Mouse (Mus musculus): ENCODE results near the gene Wdr5b. TPM values are rescaled to one million over a fixed set of nuclear protein-coding genes. Genes with fewer than 3 reads are reported as not detected.

The Wdr5b gene
- polyA plus RNA-seq, 1 experiment from 2014 or later: 13.0 TPM

GRCm38 (mm10) chr16:36079916-36080315, 38.9 kb downstream of the Wdr5b start:
- H3K27me3 ChIP-seq (ENCODE audit: control insufficient read depth, insufficient read depth, low read depth, low read length): no peaks in the 10 kb centered on the region
- no peak overlapping the region for H3K9ac ChIP-seq (ENCODE audit: low read depth, low read length)
- 0 out of 2 replicates have a peak, but pooled peaks cover 3% of the 10 kb centered on the region for H3K36me3 ChIP-seq (ENCODE audit: control insufficient read depth, insufficient read depth, low read length)
- no peak overlapping the region for H3K4me3 ChIP-seq (ENCODE audit: low read depth, low read length)
- H3K9me3 ChIP-seq (replicated peaks; ENCODE audit: control insufficient read depth, low read length, poor library complexity, severe bottlenecking): no peaks in the 10 kb centered on the region
- no peak overlapping the region for H3K4me2 ChIP-seq (ENCODE audit: low read length)
- no peak overlapping the region for H3K27ac ChIP-seq (ENCODE audit: low read length)
- no peaks in the 10 kb centered on the region for H3K4me1 ChIP-seq (ENCODE audit: control insufficient read depth, insufficient read depth, low read length)
- 96% methylated on average over 3 of the region's 3 CpGs for WGBS
- no peak for ATAC-seq

GRCm38 (mm10) chr16:36087846-36088245, 46.9 kb downstream of the Wdr5b start:
- Histone ChIP-seq H3K36me3 (ENCODE audit: control insufficient read depth, insufficient read depth, low read length) (peaks cover 9% of the 10 kb centered on the region; the same call in 1 of the 2 replicates), H3K27ac (ENCODE audit: low read length) (no peak overlapping the region), H3K9me3 (replicated peaks; ENCODE audit: control insufficient read depth, low read length, poor library complexity, severe bottlenecking) (no peaks in the 10 kb centered on the region), H3K27me3 (ENCODE audit: control insufficient read depth, insufficient read depth, low read depth, low read length) (no peaks in the 10 kb centered on the region), H3K9ac (ENCODE audit: low read depth, low read length) (no peak overlapping the region), H3K4me2 (ENCODE audit: low read length) (no peak overlapping the region), H3K4me3 (ENCODE audit: low read depth, low read length) (no peak overlapping the region), H3K4me1 (ENCODE audit: control insufficient read depth, insufficient read depth, low read length) (no peaks in the 10 kb centered on the region)
- WGBS: 91% methylated on average over 4 of the region's 4 CpGs
- ATAC-seq: no peak

GRCm38 (mm10) chr16:36089065-36089464, 48.1 kb downstream of the Wdr5b start:
- Histone ChIP-seq H3K4me1 (ENCODE audit: control insufficient read depth, insufficient read depth, low read length) (no peaks in the 10 kb centered on the region), H3K27me3 (ENCODE audit: control insufficient read depth, insufficient read depth, low read depth, low read length) (no peaks in the 10 kb centered on the region), H3K9ac (ENCODE audit: low read depth, low read length) (no peak overlapping the region), H3K4me3 (ENCODE audit: low read depth, low read length) (no peak overlapping the region), H3K27ac (ENCODE audit: low read length) (no peak overlapping the region), H3K36me3 (ENCODE audit: control insufficient read depth, insufficient read depth, low read length) (peaks cover 5% of the 10 kb centered on the region; the same call in 1 of the 2 replicates), H3K9me3 (replicated peaks; ENCODE audit: control insufficient read depth, low read length, poor library complexity, severe bottlenecking) (no peaks in the 10 kb centered on the region), H3K4me2 (ENCODE audit: low read length) (no peak overlapping the region)
- 89% methylated on average over 7 of the region's 7 CpGs for WGBS
- ATAC-seq: no peak

GRCm38 (mm10) chr16:36089850-36090616, 49.0 kb downstream of the Wdr5b start:
- H3K27ac ChIP-seq (ENCODE audit: low read length): no peak overlapping the region
- no peak overlapping the region for H3K9ac ChIP-seq (ENCODE audit: low read depth, low read length)
- H3K4me3 ChIP-seq (ENCODE audit: low read depth, low read length): no peak overlapping the region
- WGBS: 70% methylated on average over 8 of the region's 8 CpGs
- no peaks in the 10 kb centered on the region for H3K4me1 ChIP-seq (ENCODE audit: control insufficient read depth, insufficient read depth, low read length)
- no peak for ATAC-seq
- H3K9me3 ChIP-seq (replicated peaks; ENCODE audit: control insufficient read depth, low read length, poor library complexity, severe bottlenecking): no peaks in the 10 kb centered on the region
- H3K36me3 ChIP-seq (ENCODE audit: control insufficient read depth, insufficient read depth, low read length): peaks cover 5% of the 10 kb centered on the region; the same call in 1 of the 2 replicates
- H3K27me3 ChIP-seq (ENCODE audit: control insufficient read depth, insufficient read depth, low read depth, low read length): no peaks in the 10 kb centered on the region
- H3K4me2 ChIP-seq (ENCODE audit: low read length): no peak overlapping the region

GRCm38 (mm10) chr16:36090785-36091509, 50.0 kb downstream of the Wdr5b start:
- no peaks in the 10 kb centered on the region for H3K9me3 ChIP-seq (replicated peaks; ENCODE audit: control insufficient read depth, low read length, poor library complexity, severe bottlenecking)
- no peak overlapping the region for H3K4me3 ChIP-seq (ENCODE audit: low read depth, low read length)
- no peaks in the 10 kb centered on the region for H3K4me1 ChIP-seq (ENCODE audit: control insufficient read depth, insufficient read depth, low read length)
- peaks cover 5% of the 10 kb centered on the region; the same call in 1 of the 2 replicates for H3K36me3 ChIP-seq (ENCODE audit: control insufficient read depth, insufficient read depth, low read length)
- no peak overlapping the region for H3K27ac ChIP-seq (ENCODE audit: low read length)
- H3K4me2 ChIP-seq (ENCODE audit: low read length): no peak overlapping the region
- 85% methylated on average over 11 of the region's 11 CpGs for WGBS
- no peaks in the 10 kb centered on the region for H3K27me3 ChIP-seq (ENCODE audit: control insufficient read depth, insufficient read depth, low read depth, low read length)
- ATAC-seq: no peak
- H3K9ac ChIP-seq (ENCODE audit: low read depth, low read length): no peak overlapping the region

Other genes starting within 250 kb of the Wdr5b start
- 0.15 and 0.27 TPM in 2 replicates for gene Parp14, start 169.6 kb upstream of the Wdr5b start, polyA plus RNA-seq (2015; fragmentation: Nextera tagmentation; extraction: Ambion mirVana)
- 1.8 TPM in 2 replicates for gene Parp9, start 102.7 kb upstream of the Wdr5b start, polyA plus RNA-seq (2015; fragmentation: Nextera tagmentation; extraction: Ambion mirVana)
- 1.3 and 1.4 TPM in 2 replicates for gene Dtx3l, start 102.0 kb upstream of the Wdr5b start, polyA plus RNA-seq (2015; fragmentation: Nextera tagmentation; extraction: Ambion mirVana)
- gene Kpna1, start 62.4 kb upstream of the Wdr5b start, polyA plus RNA-seq (2015; fragmentation: Nextera tagmentation; extraction: Ambion mirVana): 85.1 and 91.0 TPM in 2 replicates
- gene Fam162a, start 30.4 kb downstream of the Wdr5b start, polyA plus RNA-seq (2015; fragmentation: Nextera tagmentation; extraction: Ambion mirVana): 131 and 137 TPM in 2 replicates
- 24.7 and 27.7 TPM in 2 replicates for gene Ccdc58, start 30.5 kb downstream of the Wdr5b start, polyA plus RNA-seq (2015; fragmentation: Nextera tagmentation; extraction: Ambion mirVana)
- gene Csta1, start 90.1 kb downstream of the Wdr5b start, polyA plus RNA-seq (2015; fragmentation: Nextera tagmentation; extraction: Ambion mirVana): not detected in 2 replicates
- 0.51 TPM in 1 of 2 replicates, not detected in the other for gene Stfa2l1, start 115.6 kb downstream of the Wdr5b start, polyA plus RNA-seq (2015; fragmentation: Nextera tagmentation; extraction: Ambion mirVana)
- gene Gm5483, start 143.0 kb downstream of the Wdr5b start, polyA plus RNA-seq (2015; fragmentation: Nextera tagmentation; extraction: Ambion mirVana): 0.67 TPM in 1 of 2 replicates, not detected in the other
- not detected in 2 replicates for gene Gm5416, start 169.2 kb downstream of the Wdr5b start, polyA plus RNA-seq (2015; fragmentation: Nextera tagmentation; extraction: Ambion mirVana)
- gene 2010005H15Rik, start 180.3 kb downstream of the Wdr5b start, polyA plus RNA-seq (2015; fragmentation: Nextera tagmentation; extraction: Ambion mirVana): not detected in 2 replicates
- gene Stfa1, start 235.8 kb downstream of the Wdr5b start, polyA plus RNA-seq (2015; fragmentation: Nextera tagmentation; extraction: Ambion mirVana): 0.70 and 1.6 TPM in 2 replicates

All from midbrain, embryonic 16.5 days (tissue).